Mouse (Mus musculus) heart, embryonic 11.5 days (tissue): ENCODE results near the gene Dcbld1. TPM values are rescaled to one million over a fixed set of nuclear protein-coding genes. Genes with fewer than 3 reads are reported as not detected.

ENCODE experiments used
- ATAC-seq: fragments of 200-750 bp; cut with Nextera tagmentation; replicated peaks from 2 replicates; pipeline ENCODE4 v1.8.0; 2017; ENCODE audit warnings: moderate library complexity; ENCODE audit not compliant: insufficient number of reproducible peaks, low FRiP score, low TSS enrichment
- H3K27ac ChIP-seq: fragments of 300-500 bp; sonication (generic); 2 replicates; pipeline ENCODE4 v1.5.1; 2014; ENCODE audit warnings: mild to moderate bottlenecking, low read depth, low read length
- H3K27me3 ChIP-seq: fragments of 300-500 bp; sonication (generic); 2 replicates; pipeline ENCODE4 v1.6.1; 2014; ENCODE audit warnings: mild to moderate bottlenecking, low read length, mixed read lengths; ENCODE audit not compliant: control insufficient read depth, insufficient read depth
- H3K36me3 ChIP-seq: fragments of 300-500 bp; sonication (generic); 2 replicates; pipeline ENCODE4 v1.6.1; 2014; ENCODE audit warnings: mild to moderate bottlenecking, low read length, moderate library complexity, mixed read lengths; ENCODE audit not compliant: control insufficient read depth, insufficient read depth
- H3K4me1 ChIP-seq: fragments of 300-500 bp; sonication (generic); 2 replicates; pipeline ENCODE4 v1.6.1; 2014; ENCODE audit warnings: low read length; ENCODE audit not compliant: control insufficient read depth, insufficient read depth
- H3K4me2 ChIP-seq: fragments of 300-500 bp; sonication (generic); 2 replicates; pipeline ENCODE4 v1.6.1; 2014; ENCODE audit warnings: mild to moderate bottlenecking, moderate library complexity
- H3K4me3 ChIP-seq: fragments of 300-500 bp; sonication (generic); 2 replicates; pipeline ENCODE4 v1.5.1; 2014; ENCODE audit warnings: low read depth, low read length
- H3K9ac ChIP-seq: fragments of 300-500 bp; sonication (generic); 2 replicates; pipeline ENCODE4 v1.6.1; 2014; ENCODE audit warnings: mild to moderate bottlenecking, low read depth, low read length, moderate library complexity
- H3K9me3 ChIP-seq: fragments of 300-500 bp; sonication (generic); replicated peaks from 2 replicates; pipeline ENCODE4 v1.6.1; 2016; ENCODE audit warnings: low read length; ENCODE audit not compliant: control insufficient read depth
- WGBS: fragments of 180-500 bp; shearing (Covaris S2); extraction: QIAGEN DNeasy Blood & Tissue Kit; methylation state at CpG from one replicate; pipeline ENCODE4 v1.1.7; 2014; ENCODE audit not compliant: insufficient replicate concordance; 5-methylcytosine and 5-hydroxymethylcytosine counted together
- polyA plus RNA-seq: library from polyadenylated mRNA; unstranded; fragments of >200 nt; fragmentation: Nextera tagmentation; extraction: Ambion mirVana; gene quantifications from 2 replicates; pipeline ENCODE4 v1.2.1, GENCODE M21; 2014

The Dcbld1 gene
- polyA plus RNA-seq, 1 experiment from 2014 or later: 6.8 TPM

DNA sequence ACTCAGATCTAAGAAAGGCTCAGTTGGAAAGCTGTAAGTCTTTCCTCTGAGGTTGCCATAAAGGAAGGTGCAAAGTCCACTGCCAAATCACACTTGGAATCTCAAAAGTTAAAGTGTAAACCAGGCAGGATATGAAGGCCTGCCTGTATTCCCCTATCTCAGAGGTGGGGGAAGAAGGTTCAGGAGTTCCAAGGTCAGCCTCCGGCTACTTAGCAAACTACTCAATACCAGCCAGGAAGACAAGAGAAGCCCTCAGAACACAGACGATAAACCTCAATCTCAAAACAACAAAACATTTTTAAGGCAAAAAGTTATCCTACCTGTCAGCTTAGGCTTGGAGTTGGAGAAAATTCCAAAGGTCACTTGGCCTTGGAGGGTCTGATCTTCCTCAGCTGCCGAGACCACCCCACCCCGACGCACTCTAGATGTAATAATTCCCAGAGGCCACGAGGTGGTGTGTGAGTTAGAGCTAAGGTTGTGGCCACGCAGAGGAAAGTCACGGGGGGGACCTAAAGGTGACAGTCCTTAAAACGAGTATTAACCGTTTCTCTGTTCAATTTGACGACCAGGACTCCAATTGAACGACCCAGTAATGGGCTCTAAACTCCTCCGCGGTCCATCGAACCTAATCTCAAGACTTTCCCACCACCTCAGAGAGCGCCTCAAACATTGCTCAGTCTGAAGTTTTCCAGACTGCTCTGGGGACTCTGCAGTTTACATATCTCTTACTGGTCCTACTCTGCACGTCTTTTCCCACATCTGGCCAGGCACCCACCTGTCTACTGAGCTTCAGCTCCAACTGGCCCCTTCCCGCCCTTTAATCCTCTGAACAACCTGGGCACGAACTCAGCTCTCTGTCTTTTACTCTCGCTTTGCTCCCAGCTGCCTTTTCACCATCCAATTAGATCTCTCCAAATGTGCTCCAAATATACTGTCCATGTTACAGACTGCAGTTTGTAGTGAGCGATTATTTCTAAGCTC, 933 bp upstream of the Dcbld1 start:
- Histone ChIP-seq H3K4me1 (0 out of 2 replicates have a peak, but pooled peaks cover 2% of the 10 kb centered on the region), H3K4me2 (peak overlapping the region; percentile 87), H3K27ac (no peak overlapping the region), H3K36me3 (no peaks in the 10 kb centered on the region), H3K4me3 (peak overlapping the region; percentile 82), H3K27me3 (no peaks in the 10 kb centered on the region), H3K9me3 (no peaks in the 10 kb centered on the region), H3K9ac (0 out of 2 replicates have a peak overlapping the region, but pooled peaks have one; percentile 22)
- no peak for ATAC-seq
- WGBS: 9% methylated on average over 21 of the region's 21 CpGs

DNA sequence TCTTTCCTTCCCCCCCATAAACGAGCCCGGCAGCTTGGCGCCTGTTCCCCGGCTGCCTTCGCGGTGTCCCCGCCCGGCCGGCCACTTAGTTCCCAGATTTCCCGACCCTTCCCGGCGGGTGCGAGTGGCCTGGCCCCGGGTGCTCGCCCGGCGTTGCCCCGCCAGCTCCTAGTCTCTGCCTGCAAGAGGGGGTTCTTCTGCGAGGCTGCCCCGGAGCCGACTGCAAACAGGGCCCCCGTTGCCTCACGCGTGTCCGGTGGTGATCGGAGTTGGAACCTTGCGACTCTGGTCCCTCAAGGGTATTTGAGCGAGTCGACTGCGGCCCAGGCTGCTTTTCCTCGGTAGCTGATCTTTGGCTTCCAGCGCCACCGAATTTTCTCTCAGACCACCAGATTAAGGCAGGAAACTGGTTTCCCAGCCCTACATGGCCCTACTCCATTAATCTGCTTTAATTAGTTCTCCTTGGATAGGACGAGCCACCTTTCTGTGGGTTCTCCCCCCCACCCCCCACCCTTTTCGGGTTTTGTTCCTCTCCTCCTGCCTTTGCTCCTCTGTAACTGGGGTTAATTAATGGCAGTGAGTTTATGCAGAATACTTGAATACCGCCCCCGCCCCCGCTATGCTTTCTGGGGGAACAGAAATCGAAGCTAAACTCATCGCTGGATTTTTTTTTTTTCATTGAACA, 692 bp downstream of the Dcbld1 start:
- H3K27me3 ChIP-seq: no peaks in the 10 kb centered on the region
- H3K27ac ChIP-seq: no peak overlapping the region
- no peaks in the 10 kb centered on the region for H3K36me3 ChIP-seq
- no peaks in the 10 kb centered on the region for H3K9me3 ChIP-seq
- H3K9ac ChIP-seq: peak overlapping the region; percentile 90
- 0 out of 2 replicates have a peak, but pooled peaks cover 2% of the 10 kb centered on the region for H3K4me1 ChIP-seq
- ATAC-seq: peak; percentile 43
- under 1% methylated on average over 39 of the region's 40 CpGs for WGBS
- peak overlapping the region; percentile 87 for H3K4me2 ChIP-seq
- H3K4me3 ChIP-seq: peak overlapping the region; percentile 82

DNA sequence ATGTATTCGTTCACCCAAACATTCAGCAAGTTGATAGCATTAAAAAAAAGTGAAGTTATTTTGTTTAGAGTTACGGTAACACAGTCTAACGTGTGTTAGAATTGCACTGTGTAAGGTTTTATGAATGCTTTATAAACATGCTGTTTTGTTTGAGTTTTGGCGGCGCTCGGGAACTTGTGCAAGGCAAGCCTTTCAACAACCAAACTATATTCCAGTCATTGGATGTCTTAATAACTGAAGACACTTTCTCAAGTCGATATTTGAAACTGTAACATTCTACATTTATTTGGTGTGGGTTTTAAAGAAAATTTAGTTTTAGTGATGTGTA, 1.2 kb downstream of the Dcbld1 start:
- H3K36me3 ChIP-seq: no peaks in the 10 kb centered on the region
- peak overlapping the region; percentile 90 for H3K9ac ChIP-seq
- no peaks in the 10 kb centered on the region for H3K27me3 ChIP-seq
- no peak overlapping the region for H3K27ac ChIP-seq
- peak overlapping the region; percentile 82 for H3K4me3 ChIP-seq
- 30% methylated on average over 7 of the region's 7 CpGs for WGBS
- no peaks in the 10 kb centered on the region for H3K9me3 ChIP-seq
- H3K4me1 ChIP-seq: 0 out of 2 replicates have a peak, but pooled peaks cover 2% of the 10 kb centered on the region
- H3K4me2 ChIP-seq: peak overlapping the region; percentile 87
- ATAC-seq: no peak

DNA sequence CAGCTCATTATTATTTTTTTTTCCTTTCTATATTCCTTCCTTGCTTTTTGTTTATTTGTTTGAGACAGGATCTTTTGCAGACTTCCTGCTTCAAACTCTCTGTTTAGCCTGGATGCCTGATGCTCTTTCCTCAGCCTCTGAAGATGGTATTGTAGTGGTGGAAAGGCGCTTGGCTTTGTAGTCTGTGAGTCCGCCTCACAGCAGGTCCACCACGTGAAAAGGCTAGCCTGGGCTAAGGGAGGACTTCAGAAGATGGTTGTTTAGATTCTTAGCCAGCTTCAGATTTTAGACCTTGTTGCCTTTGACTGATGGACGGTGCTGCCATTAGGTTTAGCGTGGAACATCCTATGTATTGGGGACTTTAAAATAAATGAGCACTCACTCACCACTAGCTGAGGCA, 2.0 kb downstream of the Dcbld1 start:
- WGBS: 77% methylated on average over 5 of the region's 5 CpGs
- H3K4me2 ChIP-seq: peak overlapping the region; percentile 87; the same call in 1 of the 2 replicates
- H3K9me3 ChIP-seq: no peaks in the 10 kb centered on the region
- H3K4me1 ChIP-seq: 0 out of 2 replicates have a peak, but pooled peaks cover 2% of the 10 kb centered on the region
- no peaks in the 10 kb centered on the region for H3K27me3 ChIP-seq
- H3K36me3 ChIP-seq: no peaks in the 10 kb centered on the region
- no peak for ATAC-seq
- H3K9ac ChIP-seq: no peak overlapping the region
- H3K27ac ChIP-seq: no peak overlapping the region
- H3K4me3 ChIP-seq: peak overlapping the region; percentile 9; the same call in 1 of the 2 replicates

DNA sequence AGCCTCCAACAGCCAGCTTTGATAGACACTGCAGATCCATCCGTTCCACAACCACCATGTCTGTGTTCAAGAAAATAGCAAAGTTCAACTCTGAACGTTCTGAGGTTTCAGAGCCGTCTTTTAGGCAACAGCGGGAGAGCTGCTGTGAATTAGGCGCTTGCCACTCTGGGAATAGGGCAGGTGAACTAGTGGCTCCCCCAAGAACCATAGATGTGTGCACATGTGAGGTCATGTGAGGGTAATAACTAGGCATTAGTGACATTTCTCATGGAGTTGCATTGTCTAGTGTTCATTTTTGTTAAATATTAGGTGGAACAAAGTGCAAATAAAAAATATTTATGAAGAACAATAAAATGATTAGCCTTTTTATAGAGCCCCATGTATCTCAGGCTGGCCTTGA, 8.6 kb downstream of the Dcbld1 start:
- Histone ChIP-seq H3K4me2 (no peak overlapping the region), H3K4me1 (no peaks in the 10 kb centered on the region), H3K9ac (no peak overlapping the region), H3K9me3 (no peaks in the 10 kb centered on the region), H3K27ac (no peak overlapping the region), H3K4me3 (no peak overlapping the region), H3K36me3 (no peaks in the 10 kb centered on the region), H3K27me3 (no peaks in the 10 kb centered on the region)
- ATAC-seq: no peak
- WGBS: 85% methylated on average over 5 of the region's 5 CpGs

GRCm38 (mm10) chr10:52242680-52243323, 9.4 kb downstream of the Dcbld1 start:
- no peaks in the 10 kb centered on the region for H3K4me1 ChIP-seq
- no peak overlapping the region for H3K4me2 ChIP-seq
- WGBS: 57% methylated on average over 7 of the region's 7 CpGs
- no peaks in the 10 kb centered on the region for H3K9me3 ChIP-seq
- H3K27ac ChIP-seq: no peak overlapping the region
- no peak overlapping the region for H3K4me3 ChIP-seq
- H3K36me3 ChIP-seq: no peaks in the 10 kb centered on the region
- no peak overlapping the region for H3K9ac ChIP-seq
- no peak for ATAC-seq
- no peaks in the 10 kb centered on the region for H3K27me3 ChIP-seq

- 87% methylated on average over 3 of the region's 3 CpGs for WGBS
- no peaks in the 10 kb centered on the region for H3K27me3 ChIP-seq
These were observed 12.8 kb downstream of the Dcbld1 start for GRCm38 (mm10) chr10:52246207-52246606.

DNA sequence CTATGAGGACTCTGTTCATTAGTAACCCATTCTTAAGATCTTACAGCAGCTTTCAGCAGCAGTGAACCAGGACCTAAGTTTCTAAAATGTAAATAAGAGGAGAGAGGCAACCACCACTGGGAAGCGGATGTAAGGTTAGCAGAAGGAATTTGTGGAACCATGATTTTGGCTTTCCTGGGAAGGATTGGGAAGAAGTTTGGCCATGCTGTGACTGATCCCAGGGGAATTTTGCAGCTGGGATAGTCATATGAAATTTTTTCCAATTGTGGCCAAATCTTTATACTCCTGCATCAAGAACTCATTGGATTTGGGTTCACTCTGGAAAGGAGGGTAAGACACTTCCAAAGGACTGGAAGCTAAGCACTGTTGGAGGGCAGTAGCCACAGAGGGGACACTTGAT, 18.8 kb downstream of the Dcbld1 start:
- WGBS: 85% methylated on average over 1 of the region's 1 CpGs
- no peaks in the 10 kb centered on the region for H3K27me3 ChIP-seq
- no peak overlapping the region for H3K27ac ChIP-seq
- no peaks in the 10 kb centered on the region for H3K36me3 ChIP-seq
- H3K4me2 ChIP-seq: no peak overlapping the region
- H3K9me3 ChIP-seq: no peaks in the 10 kb centered on the region
- ATAC-seq: no peak
- H3K4me1 ChIP-seq: no peaks in the 10 kb centered on the region
- H3K9ac ChIP-seq: no peak overlapping the region
- no peak overlapping the region for H3K4me3 ChIP-seq

More at GRCm38 (mm10) chr10:52246207-52246606, 12.8 kb downstream of the Dcbld1 start:
- H3K4me2 ChIP-seq: no peak overlapping the region
- no peaks in the 10 kb centered on the region for H3K4me1 ChIP-seq
- ATAC-seq: no peak
- no peaks in the 10 kb centered on the region for H3K36me3 ChIP-seq
- H3K9me3 ChIP-seq: no peaks in the 10 kb centered on the region
- no peak overlapping the region for H3K9ac ChIP-seq
- H3K27ac ChIP-seq: no peak overlapping the region
- no peak overlapping the region for H3K4me3 ChIP-seq
